Mouse (Mus musculus) brain, embryonic 14.5 days (tissue): Measurements from ENCODE around the gene Timm44. TPM values are rescaled to one million over a fixed set of nuclear protein-coding genes. Genes with fewer than 3 reads are reported as not detected.

Experiments
- DNase-seq: peaks from one replicate; pipeline ENCODE4 v3.0.0-alpha.2; 2011; ENCODE audit warnings: low read depth
- CTCF ChIP-seq: fragments of 200-500 bp; IDR thresholded peaks from 2 replicates; pipeline ENCODE4 v1.5.1; 2012; ENCODE audit warnings: inconsistent platforms, mild to moderate bottlenecking, moderate library complexity, borderline replicate concordance; ENCODE audit not compliant: insufficient read depth, insufficient read length; ENCODE audit errors: extremely low read depth
- POLR2A ChIP-seq: fragments of 200-500 bp; IDR thresholded peaks from 2 replicates; pipeline ENCODE4 v1.6.1; 2012; ENCODE audit warnings: mild to moderate bottlenecking, inconsistent platforms, borderline replicate concordance; ENCODE audit not compliant: poor library complexity, insufficient read depth, insufficient read length, severe bottlenecking; ENCODE audit errors: extremely low read depth
- polyA plus RNA-seq: library from polyadenylated mRNA; depleted of rRNA; stranded (reverse); fragments of >200 nt; gene quantifications from 2 replicates; pipeline ENCODE4 v1.2.3, GENCODE M21; 2012; rRNA removed

The Timm44 gene
- 76.3 and 92.6 TPM in 2 replicates for polyA plus RNA-seq

- TF ChIP-seq POLR2A (peak; percentile 37; the same call in 1 of the 2 replicates), CTCF (no peak)
- peak; percentile 99 for DNase-seq
Observed at GRCm38 (mm10) chr8:4275275-4276110, at the start of gene Timm44. Gene Timm44 (minus strand): TSS chr8:4275913.

- peak; percentile 45; the same call in 1 of the 2 replicates for TF ChIP-seq POLR2A
- TF ChIP-seq CTCF: no peak
- peak; percentile 99 for DNase-seq
Observed at GRCm38 (mm10) chr8:4324983-4325750, 49.5 kb upstream of the Timm44 start, which contains the start of the genes Ccl25 and Elavl1. Gene Ccl25 (plus strand): TSS chr8:4325210. Gene Elavl1 (minus strand): TSS chr8:4325413.

- DNase-seq: no peak
- TF ChIP-seq POLR2A (no peak), CTCF (no peak)
Observed at GRCm38 (mm10) chr8:4324525-4324924, 48.8 kb upstream of the Timm44 start.

- peak; percentile 15 for DNase-seq
- TF ChIP-seq CTCF (no peak), POLR2A (no peak)
Observed at GRCm38 (mm10) chr8:4323917-4324316, 48.2 kb upstream of the Timm44 start.

- TF ChIP-seq POLR2A: no peak
- peak; percentile 87; the same call in 1 of the 2 replicates for TF ChIP-seq CTCF
- DNase-seq: peak; percentile 94
Observed at GRCm38 (mm10) chr8:4322470-4322869, 46.8 kb upstream of the Timm44 start.

GRCm38 (mm10) chr8:4321031-4321430, 45.3 kb upstream of the Timm44 start:
- DNase-seq: no peak
- no peak for TF ChIP-seq POLR2A

- DNase-seq: no peak
- no peak for TF ChIP-seq CTCF
- TF ChIP-seq POLR2A: no peak
Observed at GRCm38 (mm10) chr8:4320404-4320803, 44.7 kb upstream of the Timm44 start.

- TF ChIP-seq POLR2A (no peak), CTCF (no peak)
- DNase-seq: no peak
Observed at GRCm38 (mm10) chr8:4319573-4319872, 43.8 kb upstream of the Timm44 start.

GRCm38 (mm10) chr8:4318796-4319572, 43.3 kb upstream of the Timm44 start:
- no peak for TF ChIP-seq POLR2A
- no peak for TF ChIP-seq CTCF
- DNase-seq: no peak

GRCm38 (mm10) chr8:4318124-4318523, 42.4 kb upstream of the Timm44 start:
- TF ChIP-seq CTCF: no peak
- no peak for TF ChIP-seq POLR2A
- no peak for DNase-seq

- TF ChIP-seq POLR2A: no peak
- TF ChIP-seq CTCF: no peak
- no peak for DNase-seq
Observed at GRCm38 (mm10) chr8:4314852-4315251, 39.1 kb upstream of the Timm44 start.

GRCm38 (mm10) chr8:4313254-4314124, 37.8 kb upstream of the Timm44 start:
- TF ChIP-seq CTCF (no peak), POLR2A (no peak)
- no peak for DNase-seq

- no peak for TF ChIP-seq POLR2A
- no peak for TF ChIP-seq CTCF
- DNase-seq: no peak
Observed at GRCm38 (mm10) chr8:4312104-4312503, 36.4 kb upstream of the Timm44 start.

GRCm38 (mm10) chr8:4305838-4306237, 30.1 kb upstream of the Timm44 start:
- DNase-seq: no peak
- TF ChIP-seq POLR2A: no peak
- TF ChIP-seq CTCF: no peak
